Mouse (Mus musculus) neural tube, embryonic 11.5 days (tissue): ENCODE measurements around the gene Rnf212b. TPM values are rescaled to one million over a fixed set of nuclear protein-coding genes. Genes with fewer than 3 reads are reported as not detected.

Source experiments
- polyA plus RNA-seq: library from polyadenylated mRNA; unstranded; fragments of >200 nt; fragmentation: Nextera tagmentation; extraction: Ambion mirVana; gene quantifications from 2 replicates; pipeline ENCODE4 v1.2.1, GENCODE M21; 2014

Rnf212b gene
- polyA plus RNA-seq, 1 experiment from 2014 or later, result not detected

Other genes starting within 250 kb of the Rnf212b start
- 27.9 TPM in 2 replicates for gene Ajuba, start 236.6 kb upstream of the Rnf212b start, polyA plus RNA-seq
- gene 4931414P19Rik, start 208.1 kb upstream of the Rnf212b start, polyA plus RNA-seq, result 8.1 and 8.9 TPM in 2 replicates
- gene Psmb5, start 196.1 kb upstream of the Rnf212b start, polyA plus RNA-seq, result 444 and 470 TPM in 2 replicates
- 0.08 TPM in 1 of 2 replicates, not detected in the other for gene Psmb11, start 192.7 kb upstream of the Rnf212b start, polyA plus RNA-seq
- gene Gm17606, start 173.2 kb upstream of the Rnf212b start, polyA plus RNA-seq, result not detected in 2 replicates
- gene Cdh24, start 172.8 kb upstream of the Rnf212b start, polyA plus RNA-seq, result 6.8 and 9.7 TPM in 2 replicates
- 94.3 and 103 TPM in 2 replicates for gene 1700123O20Rik, start 127.9 kb upstream of the Rnf212b start, polyA plus RNA-seq
- gene Acin1, start 127.2 kb upstream of the Rnf212b start, polyA plus RNA-seq, result 118 and 122 TPM in 2 replicates
- gene Gm29776, start 115.3 kb upstream of the Rnf212b start, polyA plus RNA-seq, result 0.16 and 0.30 TPM in 2 replicates
- gene Cebpe, start 102.0 kb upstream of the Rnf212b start, polyA plus RNA-seq, result 0.26 TPM in 1 of 2 replicates, not detected in the other
- 3.2 and 3.4 TPM in 2 replicates for gene Slc7a8, start 32.2 kb upstream of the Rnf212b start, polyA plus RNA-seq
- gene Homez, start 56.8 kb downstream of the Rnf212b start, polyA plus RNA-seq, result 19.3 and 21.9 TPM in 2 replicates
- 1.3 and 1.5 TPM in 2 replicates for gene Ppp1r3e, start 63.4 kb downstream of the Rnf212b start, polyA plus RNA-seq
- 2.9 and 3.7 TPM in 2 replicates for gene Bcl2l2, start 69.2 kb downstream of the Rnf212b start, polyA plus RNA-seq
- 0.20 TPM in 1 of 2 replicates, not detected in the other for gene Gm20521, start 69.3 kb downstream of the Rnf212b start, polyA plus RNA-seq
- 171 and 179 TPM in 2 replicates for gene Pabpn1, start 78.4 kb downstream of the Rnf212b start, polyA plus RNA-seq
- 45.8 and 47.2 TPM in 2 replicates for gene Slc22a17, start 99.0 kb downstream of the Rnf212b start, polyA plus RNA-seq
- 29.1 and 31.1 TPM in 2 replicates for gene Efs, start 112.0 kb downstream of the Rnf212b start, polyA plus RNA-seq
- not detected in 2 replicates for gene Il25, start 118.6 kb downstream of the Rnf212b start, polyA plus RNA-seq
- 3.3 and 4.5 TPM in 2 replicates for gene Cmtm5, start 122.1 kb downstream of the Rnf212b start, polyA plus RNA-seq
- gene Myh6, start 152.8 kb downstream of the Rnf212b start, polyA plus RNA-seq, result 3.2 and 4.7 TPM in 2 replicates
- not detected in 2 replicates for gene Gm17428, start 162.8 kb downstream of the Rnf212b start, polyA plus RNA-seq
- gene Myh7, start 180.5 kb downstream of the Rnf212b start, polyA plus RNA-seq, result 15.1 and 15.6 TPM in 2 replicates
- 83.9 and 92.4 TPM in 2 replicates for gene Ngdn, start 201.3 kb downstream of the Rnf212b start, polyA plus RNA-seq